Mouse (Mus musculus) CH12.LX (cell line): ENCODE data around the gene Cyb561. TPM values are rescaled to one million over a fixed set of nuclear protein-coding genes. Genes with fewer than 3 reads are reported as not detected.

Experiments
- DNase-seq: peaks from one replicate; pipeline ENCODE4 v3.0.0-alpha.2; 2013; ENCODE audit errors: extremely low read depth
- H3K27ac ChIP-seq: 2 replicates; pipeline ENCODE4 v1.5.1; 2012; ENCODE audit warnings: low read depth, mild to moderate bottlenecking, control low read depth, moderate library complexity; ENCODE audit not compliant: insufficient read depth
- H3K27me3 ChIP-seq: replicated peaks from 2 replicates; pipeline ENCODE3; 2012; ENCODE audit warnings: inconsistent platforms
- H3K36me3 ChIP-seq, 2 experiments: replicated peaks in 1 of 2; 2 replicates each; pipeline versions ENCODE3 to v1.6.1; 2012; ENCODE audit warnings: inconsistent platforms in 1 of 2, low read length in 1 of 2, mild to moderate bottlenecking in 1 of 2, mixed read lengths in 1 of 2, moderate library complexity in 1 of 2; ENCODE audit not compliant: control insufficient read depth in 1 of 2, insufficient read depth in 1 of 2
- H3K4me1 ChIP-seq, 2 experiments: 2 replicates each; pipeline ENCODE4 v1.6.1; 2012; ENCODE audit warnings: inconsistent platforms in 1 of 2, moderate library complexity in 1 of 2; ENCODE audit not compliant: insufficient read depth in 2 of 2, control insufficient read depth in 1 of 2
- H3K4me2 ChIP-seq: 2 replicates; pipeline ENCODE4 v1.6.1; 2012; ENCODE audit warnings: low read depth, mild to moderate bottlenecking, control low read depth; ENCODE audit not compliant: poor library complexity, insufficient read depth, severe bottlenecking
- H3K4me3 ChIP-seq, 3 experiments: fragments of 150-350 bp in 1 of 3; sonication (generic) in 1 of 3; replicated peaks in 1 of 3; 2 replicates each; pipeline versions ENCODE3 to v1.5.1; 2011 to 2012; ENCODE audit warnings: low read depth in 2 of 3, low read length in 2 of 3, mild to moderate bottlenecking in 2 of 3, moderate library complexity in 2 of 3, control low read depth in 1 of 3, improper control_type of control experiment in 1 of 3, inconsistent platforms in 1 of 3, mixed read lengths in 1 of 3; ENCODE audit not compliant: poor library complexity in 1 of 3
- H3K79me2 ChIP-seq: replicated peaks from 2 replicates; pipeline ENCODE4 v1.6.1; 2012; ENCODE audit warnings: mild to moderate bottlenecking, moderate library complexity; ENCODE audit not compliant: control insufficient read depth, poor library complexity, insufficient read depth, severe bottlenecking; ENCODE audit errors: extremely low read depth
- H3K9ac ChIP-seq: 2 replicates; pipeline ENCODE4 v1.6.1; 2012; ENCODE audit warnings: low read depth, mild to moderate bottlenecking, control low read depth, moderate library complexity; ENCODE audit not compliant: insufficient read depth
- H3K9me3 ChIP-seq: replicated peaks from 2 replicates; pipeline ENCODE3; 2012; ENCODE audit warnings: low read length, inconsistent platforms, mixed read lengths
- E2F4 ChIP-seq: IDR thresholded peaks from 2 replicates; pipeline ENCODE4 v1.6.1; 2011; ENCODE audit warnings: low read depth, low read length, improper control_type of control experiment; ENCODE audit not compliant: insufficient replicate concordance
- ELF1 ChIP-seq: IDR thresholded peaks from 2 replicates; pipeline ENCODE4 v1.6.1; 2014; ENCODE audit warnings: low read depth, mild to moderate bottlenecking, inconsistent platforms, low read length, improper control_type of control experiment
- EP300 ChIP-seq: IDR thresholded peaks from 2 replicates; pipeline ENCODE4 v1.6.1; 2011; ENCODE audit warnings: low read length, improper control_type of control experiment
- ETS1 ChIP-seq: conservative IDR thresholded peaks from 2 replicates; pipeline ENCODE4 v1.6.1; 2012; ENCODE audit warnings: low read depth, mild to moderate bottlenecking, inconsistent platforms, low read length, improper control_type of control experiment, moderate library complexity
- GABPA ChIP-seq: IDR thresholded peaks from 2 replicates; pipeline ENCODE4 v1.6.1; 2012; ENCODE audit warnings: low read depth, low read length, improper control_type of control experiment, inconsistent platforms; ENCODE audit not compliant: insufficient replicate concordance
- IRF4 ChIP-seq: IDR thresholded peaks from 2 replicates; pipeline ENCODE4 v1.6.1; 2014; ENCODE audit warnings: low read depth, mild to moderate bottlenecking, inconsistent platforms, low read length, improper control_type of control experiment
- JUN ChIP-seq: IDR thresholded peaks from 2 replicates; pipeline ENCODE4 v1.6.1; 2011; ENCODE audit warnings: low read depth, mild to moderate bottlenecking, low read length, improper control_type of control experiment, moderate library complexity; ENCODE audit not compliant: insufficient read depth
- KAT2A ChIP-seq: IDR thresholded peaks from 2 replicates; pipeline ENCODE4 v1.6.1; 2012; ENCODE audit warnings: low read length, improper control_type of control experiment, inconsistent platforms; ENCODE audit not compliant: insufficient replicate concordance
- MEF2A ChIP-seq: IDR thresholded peaks from 2 replicates; pipeline ENCODE4 v1.6.1; 2014; ENCODE audit warnings: low read depth, mild to moderate bottlenecking, inconsistent platforms, low read length, improper control_type of control experiment, borderline replicate concordance
- MXI1 ChIP-seq: IDR thresholded peaks from 2 replicates; pipeline ENCODE4 v1.6.1; 2011; ENCODE audit warnings: mild to moderate bottlenecking, low read depth, low read length, improper control_type of control experiment
- NELFE ChIP-seq: IDR thresholded peaks from 2 replicates; pipeline ENCODE4 v1.6.1; 2011; ENCODE audit warnings: low read depth, low read length, improper control_type of control experiment
- NRF1 ChIP-seq: IDR thresholded peaks from 2 replicates; pipeline ENCODE4 v1.6.1; 2014; ENCODE audit warnings: low read depth, mild to moderate bottlenecking, inconsistent platforms, low read length, improper control_type of control experiment, moderate library complexity
- PAX5 ChIP-seq: IDR thresholded peaks from 2 replicates; pipeline ENCODE4 v1.6.1; 2012; ENCODE audit warnings: low read length, inconsistent platforms, mixed read lengths
- RAD21 ChIP-seq: IDR thresholded peaks from 2 replicates; pipeline ENCODE4 v1.6.1; 2011; ENCODE audit warnings: low read depth, mild to moderate bottlenecking, low read length, improper control_type of control experiment, moderate library complexity
- SIN3A ChIP-seq: IDR thresholded peaks from 2 replicates; pipeline ENCODE4 v1.6.1; 2012; ENCODE audit warnings: low read length, improper control_type of control experiment, inconsistent platforms
- SMC3 ChIP-seq: IDR thresholded peaks from 2 replicates; pipeline ENCODE4 v1.6.1; 2011; ENCODE audit warnings: low read depth, low read length, improper control_type of control experiment
- TCF12 ChIP-seq: IDR thresholded peaks from 2 replicates; pipeline ENCODE4 v1.6.1; 2014; ENCODE audit warnings: low read depth, mild to moderate bottlenecking, inconsistent platforms, low read length, improper control_type of control experiment
- UBTF ChIP-seq: IDR thresholded peaks from 2 replicates; pipeline ENCODE4 v1.6.1; 2012; ENCODE audit warnings: low read depth, mild to moderate bottlenecking, inconsistent platforms, low read length, improper control_type of control experiment, moderate library complexity
- USF1 ChIP-seq: IDR thresholded peaks from 2 replicates; pipeline ENCODE4 v1.6.1; 2014; ENCODE audit warnings: low read depth, mild to moderate bottlenecking, inconsistent platforms, low read length, improper control_type of control experiment
- ZC3H11A ChIP-seq: IDR thresholded peaks from 2 replicates; pipeline ENCODE4 v1.6.1; 2012; ENCODE audit warnings: low read depth, mild to moderate bottlenecking, inconsistent platforms, low read length, improper control_type of control experiment
- ZMIZ1 ChIP-seq: IDR thresholded peaks from 2 replicates; pipeline ENCODE4 v1.6.1; 2012; ENCODE audit warnings: low read depth, mild to moderate bottlenecking, inconsistent platforms, low read length, improper control_type of control experiment
- dilution Hi-C: fragments of 300-500 bp; cut with MboI; formaldehyde crosslinking; loops from 2 replicates; pipeline ENCODE4 v1.14.3; 2020; ENCODE audit warnings: low sequenced_read_pairs; ENCODE audit not compliant: extremely low pct_unique_long_range_greater_than_20kb, extremely low pct_ligation_motif_present
- in situ Hi-C: fragments of 300-500 bp; cut with MboI; formaldehyde crosslinking; loops from 3 replicates; pipeline ENCODE4 v1.14.3; 2019; ENCODE audit warnings: low sequenced_read_pairs, low pct_ligation_motif_present, low pct_unique_long_range_greater_than_20kb, mixed read lengths
- polyA plus RNA-seq: library from polyadenylated mRNA; unstranded; fragments of >175 nt; gene quantifications from 2 replicates; pipeline ENCODE4 v1.2.1, GENCODE M21; 2012; ENCODE audit warnings: low read depth; ENCODE audit not compliant: insufficient read length
- total RNA-seq, 2 experiments: library from RNA; depleted of rRNA; stranded (reverse); fragments of 300-350 nt in 1 of 2; fragments of >200 nt in 1 of 2; gene quantifications; 2 replicates each; pipeline ENCODE4 v1.2.3; 2012 to 2014

The Cyb561 gene
- total and polyA plus RNA-seq, 3 experiments = 0.20 to 3.9 (median 0.51) TPM

- no peak for TF ChIP-seq MXI1
- no peak for TF ChIP-seq NRF1
- Histone ChIP-seq H3K4me3 (no peak overlapping the region), H3K27ac (no peak overlapping the region), H3K9me3 (no peaks in the 10 kb centered on the region), H3K4me2 (no peak overlapping the region), H3K79me2 (no peaks in the 10 kb centered on the region), H3K9ac (no peak overlapping the region), H3K36me3 (no peaks in the 10 kb centered on the region), H3K4me1 (no peaks in the 10 kb centered on the region), H3K27me3 (peaks cover 82% of the 10 kb centered on the region)
- no peak for DNase-seq
- dilution Hi-C loops (loop anchor here (25.0 kb wide), 1 partner anchor 127 kb away; the partner anchor contains the start of gene Taco1), in situ Hi-C loops (loop anchor here (10.0 kb wide), 1 partner anchor 59 kb away; the partner anchor contains the start of gene Ace3)
Measured at GRCm38 (mm10) chr11:105935496-105935895, 17.6 kb downstream of the Cyb561 start.

- H3K4me1 ChIP-seq = no peaks in the 10 kb centered on the region
- dilution Hi-C loops (loop anchor here (25.0 kb wide), 1 partner anchor 127 kb away; the partner anchor contains the start of gene Taco1), in situ Hi-C loops (loop anchor here (10.0 kb wide), 1 partner anchor 60 kb away; the partner anchor contains the start of gene Ace3)
- H3K79me2 ChIP-seq = no peaks in the 10 kb centered on the region
- TF ChIP-seq ZMIZ1 = no peak
- no peak for TF ChIP-seq E2F4
- no peak for TF ChIP-seq MEF2A
- TF ChIP-seq JUN = no peak
- TF ChIP-seq NRF1 = no peak
- TF ChIP-seq EP300 = no peak
- no peak for TF ChIP-seq IRF4
- TF ChIP-seq ETS1 = no peak
- no peak for TF ChIP-seq RAD21
- TF ChIP-seq USF1 = no peak
- no peak for TF ChIP-seq SMC3
- no peak for TF ChIP-seq PAX5
- TF ChIP-seq NELFE = no peak
- TF ChIP-seq TCF12 = no peak
- no peak for TF ChIP-seq UBTF
- no peak for TF ChIP-seq ELF1
- no peak for TF ChIP-seq GABPA
- no peak for TF ChIP-seq SIN3A
- TF ChIP-seq KAT2A = no peak
- TF ChIP-seq ZC3H11A = no peak
- no peak overlapping the region for H3K27ac ChIP-seq
- no peak overlapping the region for H3K4me3 ChIP-seq
- no peak overlapping the region for H3K4me2 ChIP-seq
- no peak overlapping the region for H3K9ac ChIP-seq
- no peaks in the 10 kb centered on the region for H3K9me3 ChIP-seq
- H3K27me3 ChIP-seq = peaks cover 77% of the 10 kb centered on the region
- H3K36me3 ChIP-seq = no peaks in the 10 kb centered on the region
- no peak for DNase-seq
Measured at GRCm38 (mm10) chr11:105934816-105935215, 18.3 kb downstream of the Cyb561 start.
